Mouse (Mus musculus) layer of hippocampus, adult 8-10 months (tissue): Measurements from ENCODE around the gene Gm3127. TPM values are rescaled to one million over a fixed set of nuclear protein-coding genes. Genes with fewer than 3 reads are reported as not detected.
"Not testable (repeated sequence)": the region's sequence is repeated elsewhere in the genome, so short reads cannot be mapped to it uniquely, and the experiment has no call there.

Experiments
- DNase-seq, 2 experiments: peaks; one replicate each; pipeline ENCODE4 v3.0.0; 2022; ENCODE audit warnings: low spot score in 2 of 2
- total RNA-seq, 4 experiments: library from RNA; stranded (reverse); gene quantifications; 2 replicates each; pipeline ENCODE4 v1.2.4; 2022

Gm3127 gene
- not detected for total RNA-seq

DNA sequence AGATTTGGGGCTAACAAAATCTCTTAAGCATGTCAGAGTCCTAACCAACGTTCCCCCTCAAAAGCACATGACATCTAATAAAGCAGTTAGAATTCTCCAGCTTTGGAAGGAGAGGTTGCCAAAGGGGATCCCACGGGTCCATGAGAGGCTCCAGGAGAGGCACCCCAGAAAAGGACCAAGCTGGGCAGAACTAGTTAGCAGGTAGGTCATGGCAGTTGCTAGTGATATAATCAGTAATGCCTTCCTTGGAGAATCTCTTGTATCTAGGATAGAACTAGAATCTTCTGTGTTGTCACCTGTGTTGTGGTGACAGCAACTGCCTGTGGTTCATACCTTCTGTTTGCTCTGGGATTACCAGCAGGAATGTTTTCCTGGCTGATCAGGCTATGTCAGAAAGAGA is at the start of gene Gm3127:
Gm3127 (plus strand) TSS at position 301 of the 400 bp plus-strand sequence.
- not testable (repeated sequence) for DNase-seq

DNA sequence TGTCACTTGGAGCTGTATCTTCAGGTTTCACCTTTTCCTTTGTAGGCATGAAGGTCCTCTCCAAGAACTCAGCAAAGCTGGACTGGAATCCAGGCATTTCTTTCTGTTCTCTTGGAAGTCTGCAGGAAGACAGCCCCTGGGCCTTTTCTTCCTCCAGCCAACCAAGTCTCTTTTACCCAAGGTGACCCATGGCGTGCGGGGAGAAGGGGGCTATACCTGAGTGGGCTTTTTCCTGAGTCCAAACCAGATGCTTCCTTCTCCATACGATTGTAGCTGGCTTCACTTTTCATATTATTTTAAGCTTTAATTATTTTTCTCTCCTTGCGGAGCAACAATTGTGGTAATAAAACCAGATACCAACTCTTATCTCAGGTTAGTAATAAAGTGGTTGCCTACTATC is 23.2 kb upstream of the Gm3127 start:
- not testable (repeated sequence) for DNase-seq

DNA sequence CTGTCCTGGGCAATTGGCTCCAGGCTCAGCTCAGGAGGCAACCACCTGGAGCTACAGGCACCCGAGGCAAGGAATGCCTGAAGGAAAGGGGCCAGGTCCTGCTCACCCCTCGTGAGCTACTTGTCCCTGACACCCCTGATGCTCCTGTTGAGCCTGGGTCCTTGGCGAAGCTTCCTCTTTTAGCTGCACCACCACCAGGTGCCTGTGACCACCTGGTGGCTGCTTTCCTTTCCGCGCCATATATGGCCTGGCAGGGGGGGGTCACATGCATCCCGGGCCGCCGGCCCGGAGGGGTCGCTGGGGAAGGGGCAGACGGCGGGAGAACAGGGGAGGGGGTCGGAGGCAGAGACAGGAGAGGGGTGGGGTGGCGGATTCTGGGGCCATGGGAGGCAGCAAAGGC is 17.2 kb downstream of the Gm3127 start:
- DNase-seq: peak in 1 of 2 experiments; percentile 1

DNA sequence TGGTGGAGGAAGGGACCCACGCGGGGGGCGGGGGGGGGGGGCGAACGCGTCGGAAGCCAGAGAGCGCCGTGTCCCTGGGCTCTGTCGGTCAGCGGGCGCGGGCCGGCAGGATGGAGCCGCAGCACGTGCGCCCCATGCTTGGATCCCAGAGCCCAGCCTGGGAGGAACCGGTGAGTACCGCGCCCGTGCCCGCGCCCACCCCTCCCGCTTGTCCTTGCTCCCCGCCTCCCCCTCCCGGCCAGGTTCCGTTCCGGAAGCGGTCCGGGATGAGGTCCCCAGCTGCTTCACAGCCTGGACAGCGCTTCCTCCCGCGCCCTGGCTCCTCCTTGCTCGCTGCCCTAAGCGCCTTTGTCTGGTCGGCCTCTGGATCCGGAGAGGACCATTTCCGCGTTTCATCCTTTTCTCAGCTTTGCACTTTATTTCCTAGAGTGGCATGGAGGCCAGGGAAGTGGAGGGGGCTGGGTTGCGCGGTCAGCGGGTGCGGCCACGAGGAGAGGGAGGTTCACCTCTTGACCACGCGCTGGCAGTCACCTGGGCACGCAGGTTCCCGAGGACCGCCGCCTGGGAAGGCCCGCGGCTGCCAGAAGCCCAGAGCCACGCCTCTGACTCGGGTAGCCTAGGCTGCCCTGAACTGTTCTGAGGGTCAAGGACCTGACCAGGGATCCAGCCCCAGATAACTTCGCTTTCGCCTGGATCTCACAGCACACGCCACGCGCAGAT is 17.8 kb downstream of the Gm3127 start, which contains the start of gene Gm2974:
Gm2974 (plus strand) TSS at position 86 of the 720 bp plus-strand sequence.
- DNase-seq: not testable (repeated sequence)

DNA sequence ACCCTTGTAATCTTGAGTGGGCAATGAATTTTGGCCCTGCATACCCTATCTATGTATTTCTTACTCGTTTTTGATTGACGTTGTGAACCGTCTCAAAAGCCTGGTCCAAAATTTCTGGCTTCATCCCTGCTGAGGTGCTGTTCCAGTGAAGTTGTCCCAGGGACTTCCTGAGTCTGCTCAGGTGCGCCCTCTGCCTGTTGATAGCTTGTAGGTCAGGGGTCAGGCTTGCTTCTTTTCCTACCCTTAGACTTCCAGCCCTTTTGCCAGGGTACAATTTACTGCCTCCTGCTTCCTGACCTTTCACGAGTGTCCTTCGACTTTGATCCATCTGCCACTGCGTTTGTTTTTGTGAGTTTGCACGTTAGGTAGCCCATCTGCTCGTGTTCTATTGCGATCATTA is 18.5 kb downstream of the Gm3127 start:
- not testable (repeated sequence) for DNase-seq

Other genes with a start within 250 kb of the Gm3127 start
- gene Gm3029, start 233.3 kb upstream of the Gm3127 start, total RNA-seq: not detected
- under 1 TPM in 2 of 4 experiments, not detected in 2; 0.55 to 0.58 TPM for gene Gm3095, start 201.5 kb upstream of the Gm3127 start, total RNA-seq
- gene Gm3099, start 166.6 kb upstream of the Gm3127 start, total RNA-seq: under 1 TPM in 1 of 4 experiments, not detected in 3; 0.24 TPM
- 10 to 100 TPM in 1 of 4 experiments, 1 to 10 TPM in 3; 2.7 to 11.4 (median 5.3) TPM for gene Gm5796, start 141.1 kb upstream of the Gm3127 start, total RNA-seq
- 1 to 10 TPM in 1 of 4 experiments, under 1 TPM in 3; 0.48 to 1.1 (median 0.62) TPM for gene Gm3115, start 80.9 kb upstream of the Gm3127 start, total RNA-seq
- gene Gm8108, start 54.5 kb upstream of the Gm3127 start, total RNA-seq: 10 to 100 TPM in 1 of 4 experiments, 1 to 10 TPM in 3; 5.7 to 10.0 (median 8.0) TPM
- gene Gm2974, start 17.5 kb downstream of the Gm3127 start, total RNA-seq: 1 to 10 TPM; 1.0 to 1.5 (median 1.1) TPM
- gene Gm3138, start 84.6 kb downstream of the Gm3127 start, total RNA-seq: not detected
- gene Gm3149, start 152.3 kb downstream of the Gm3127 start, total RNA-seq: not detected
- gene 2610042L04Rik, start 169.7 kb downstream of the Gm3127 start, total RNA-seq: 1 to 10 TPM in 3 of 4 experiments, under 1 TPM in 1; 0.83 to 1.7 (median 1.5) TPM
- gene Gm3159, start 232.5 kb downstream of the Gm3127 start, total RNA-seq: not detected